Mouse (Mus musculus): ENCODE results near the gene Mark1. TPM values are rescaled to one million over a fixed set of nuclear protein-coding genes. Genes with fewer than 3 reads are reported as not detected.

Mark1 gene
- polyA plus RNA-seq, 1 experiment from 2014 or later, result 2.2 TPM

DNA sequence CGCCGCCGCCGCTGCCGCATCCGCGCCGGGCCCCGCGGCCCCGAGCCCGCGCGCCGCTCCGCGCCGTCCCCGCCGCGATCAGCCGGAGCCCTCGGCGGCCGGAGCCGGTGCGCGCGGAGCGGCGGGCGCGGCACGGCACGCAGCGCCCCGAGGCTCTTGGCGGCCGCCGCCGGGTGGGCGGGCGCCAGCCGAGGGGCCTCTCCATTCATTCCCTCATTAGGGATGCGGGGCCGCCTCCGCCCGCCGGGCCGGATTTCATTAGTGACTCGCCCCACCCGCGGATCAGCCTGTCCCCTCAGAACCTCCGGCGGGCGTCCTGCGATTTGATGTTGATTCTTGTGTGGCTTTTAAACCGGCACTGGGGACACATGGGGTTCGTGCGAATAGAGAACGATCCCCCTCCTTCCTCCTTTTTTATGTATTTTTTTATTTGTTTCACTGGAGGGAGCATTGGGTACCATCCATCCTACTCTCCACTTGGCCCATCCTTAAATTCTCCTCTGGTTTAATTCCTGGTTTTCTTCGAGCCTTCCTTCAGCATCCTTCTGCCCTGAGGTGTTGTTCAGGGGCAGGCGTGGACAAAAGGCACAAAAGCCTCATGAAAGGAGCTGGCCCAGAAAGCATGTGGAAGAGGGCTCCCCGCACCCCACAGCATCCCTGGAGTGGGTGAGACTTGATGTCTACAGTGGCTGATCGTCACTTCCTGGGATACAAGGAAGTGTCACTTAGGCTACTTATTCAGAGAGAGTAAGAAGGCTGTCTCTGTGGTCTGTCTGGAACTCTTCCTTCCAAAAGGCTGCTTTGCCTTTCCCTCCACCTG lies 620 bp upstream of the Mark1 start:
- peaks cover 20% of the 10 kb centered on the region for H3K4me1 ChIP-seq (ENCODE audit: control insufficient read depth, insufficient read depth, low read length)
- no peak for ATAC-seq (replicated peaks; ENCODE audit: insufficient number of reproducible peaks, low FRiP score, low TSS enrichment)
- H3K36me3 ChIP-seq (ENCODE audit: control insufficient read depth, insufficient read depth, low read length), result no peaks in the 10 kb centered on the region
- peak overlapping the region; percentile 84 for H3K4me2 ChIP-seq
- peak overlapping the region; percentile 84; the same call in 1 of the 2 replicates for H3K9ac ChIP-seq (ENCODE audit: low read depth, low read length)
- H3K9me3 ChIP-seq (replicated peaks; ENCODE audit: control insufficient read depth, low read length), result no peaks in the 10 kb centered on the region
- 1% methylated on average over 47 of the region's 65 CpGs for WGBS (ENCODE audit: insufficient replicate concordance)
- H3K4me3 ChIP-seq (ENCODE audit: low read depth, low read length), result peak overlapping the region; percentile 77
- H3K27me3 ChIP-seq (ENCODE audit: control insufficient read depth, insufficient read depth, low read length), result no peaks in the 10 kb centered on the region
- H3K27ac ChIP-seq (ENCODE audit: low read depth, low read length), result no peak overlapping the region

DNA sequence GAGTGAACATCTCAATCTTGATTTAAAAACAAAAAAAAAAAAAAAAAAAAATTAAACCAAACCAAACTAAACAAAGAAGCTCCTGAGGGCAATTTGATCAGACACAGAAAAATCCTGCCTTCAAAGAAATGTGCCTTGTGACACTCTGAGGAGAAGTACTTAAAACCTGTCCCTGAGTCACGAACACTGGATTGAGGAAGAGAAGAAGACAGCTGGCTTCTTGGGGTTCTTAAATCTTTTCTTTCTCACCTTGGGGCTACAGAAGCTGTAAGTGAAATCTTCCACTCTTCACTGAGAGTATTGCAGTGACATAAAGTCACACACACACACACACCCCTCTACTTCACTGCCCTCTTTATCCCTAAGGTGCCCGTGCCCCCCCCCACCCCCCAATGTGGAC lies 739 bp downstream of the Mark1 start:
- WGBS (ENCODE audit: insufficient replicate concordance), result 24% methylated on average over 2 of the region's 2 CpGs
- Histone ChIP-seq H3K4me1 (ENCODE audit: control insufficient read depth, insufficient read depth, low read length) (peaks cover 20% of the 10 kb centered on the region), H3K9ac (ENCODE audit: low read depth, low read length) (peak overlapping the region; percentile 84), H3K36me3 (ENCODE audit: control insufficient read depth, insufficient read depth, low read length) (no peaks in the 10 kb centered on the region), H3K27me3 (ENCODE audit: control insufficient read depth, insufficient read depth, low read length) (no peaks in the 10 kb centered on the region), H3K27ac (ENCODE audit: low read depth, low read length) (no peak overlapping the region), H3K4me3 (ENCODE audit: low read depth, low read length) (peak overlapping the region; percentile 77), H3K9me3 (replicated peaks; ENCODE audit: control insufficient read depth, low read length) (no peaks in the 10 kb centered on the region), H3K4me2 (peak overlapping the region; percentile 84)
- ATAC-seq (replicated peaks; ENCODE audit: insufficient number of reproducible peaks, low FRiP score, low TSS enrichment), result no peak

DNA sequence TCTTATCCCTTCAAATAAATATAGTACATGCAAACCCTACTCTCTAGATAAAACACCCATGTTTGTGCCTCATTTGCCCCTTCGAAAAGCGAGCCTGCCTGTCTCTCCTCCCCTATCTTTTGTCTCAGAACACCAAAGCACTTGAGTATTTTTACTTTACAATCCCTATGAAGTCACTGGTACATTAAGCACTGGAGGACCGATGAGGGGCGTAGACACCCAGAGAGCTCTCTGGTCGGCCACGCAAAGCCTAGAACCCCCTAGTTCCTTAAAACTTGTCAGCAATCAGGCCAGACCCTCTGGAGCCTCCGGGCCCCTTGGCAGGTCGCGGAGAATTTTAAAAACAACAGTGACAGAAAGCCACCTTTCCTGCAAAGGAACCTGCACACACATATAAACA lies 1.2 kb downstream of the Mark1 start:
- no peak overlapping the region for H3K27ac ChIP-seq (ENCODE audit: low read depth, low read length)
- no peaks in the 10 kb centered on the region for H3K9me3 ChIP-seq (replicated peaks; ENCODE audit: control insufficient read depth, low read length)
- ATAC-seq (replicated peaks; ENCODE audit: insufficient number of reproducible peaks, low FRiP score, low TSS enrichment), result no peak
- no peaks in the 10 kb centered on the region for H3K27me3 ChIP-seq (ENCODE audit: control insufficient read depth, insufficient read depth, low read length)
- H3K4me2 ChIP-seq, result peak overlapping the region; percentile 84
- WGBS (ENCODE audit: insufficient replicate concordance), result 41% methylated on average over 9 of the region's 9 CpGs
- peak overlapping the region; percentile 49; the same call in 1 of the 2 replicates for H3K9ac ChIP-seq (ENCODE audit: low read depth, low read length)
- peaks cover 20% of the 10 kb centered on the region for H3K4me1 ChIP-seq (ENCODE audit: control insufficient read depth, insufficient read depth, low read length)
- no peaks in the 10 kb centered on the region for H3K36me3 ChIP-seq (ENCODE audit: control insufficient read depth, insufficient read depth, low read length)
- peak overlapping the region; percentile 77 for H3K4me3 ChIP-seq (ENCODE audit: low read depth, low read length)

DNA sequence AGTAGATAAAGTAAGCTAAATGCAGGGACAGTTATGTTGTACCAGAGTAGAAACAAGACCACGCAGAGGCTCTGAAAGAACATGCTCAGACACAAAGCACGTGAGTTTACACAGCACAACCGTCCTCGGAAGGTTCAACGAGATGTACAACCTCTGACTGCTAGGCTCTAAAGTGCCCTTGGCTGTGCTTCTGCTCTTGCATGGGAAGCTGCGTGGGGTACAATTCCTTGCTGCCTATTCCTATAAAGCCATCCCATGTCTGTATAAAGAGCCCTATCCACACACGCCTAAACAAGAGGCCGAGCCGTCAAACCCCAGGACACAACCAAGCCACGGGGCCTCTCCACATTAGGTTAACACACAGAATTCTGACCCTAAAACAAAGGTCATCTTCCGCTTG lies 1.9 kb downstream of the Mark1 start:
- Histone ChIP-seq H3K4me1 (ENCODE audit: control insufficient read depth, insufficient read depth, low read length) (peaks cover 20% of the 10 kb centered on the region), H3K27ac (ENCODE audit: low read depth, low read length) (no peak overlapping the region), H3K4me2 (peak overlapping the region; percentile 84), H3K9ac (ENCODE audit: low read depth, low read length) (peak overlapping the region; percentile 6; the same call in 1 of the 2 replicates), H3K36me3 (ENCODE audit: control insufficient read depth, insufficient read depth, low read length) (no peaks in the 10 kb centered on the region), H3K4me3 (ENCODE audit: low read depth, low read length) (0 out of 2 replicates have a peak overlapping the region, but pooled peaks have one; percentile 77), H3K9me3 (replicated peaks; ENCODE audit: control insufficient read depth, low read length) (no peaks in the 10 kb centered on the region), H3K27me3 (ENCODE audit: control insufficient read depth, insufficient read depth, low read length) (no peaks in the 10 kb centered on the region)
- no peak for ATAC-seq (replicated peaks; ENCODE audit: insufficient number of reproducible peaks, low FRiP score, low TSS enrichment)
- 53% methylated on average over 11 of the region's 11 CpGs for WGBS (ENCODE audit: insufficient replicate concordance)

DNA sequence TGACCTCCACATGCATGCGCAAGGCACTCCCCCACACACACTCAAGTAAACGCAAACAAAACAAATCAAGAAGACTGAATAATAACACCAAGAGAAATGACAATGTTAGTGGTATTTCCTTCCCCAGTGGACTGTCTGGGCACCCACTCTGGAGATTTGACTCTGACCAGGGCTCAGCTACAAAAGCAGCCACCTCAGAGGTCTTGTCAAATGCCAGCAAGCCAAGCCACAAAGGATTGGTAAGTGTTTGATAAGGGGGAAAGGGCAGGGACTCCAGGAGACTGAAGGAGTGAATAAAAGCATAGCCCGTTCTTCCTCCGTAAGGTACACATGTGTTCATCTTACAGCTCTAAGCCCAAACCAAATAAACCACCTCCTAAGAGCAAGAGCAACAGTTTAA lies 4.0 kb downstream of the Mark1 start:
- H3K27me3 ChIP-seq (ENCODE audit: control insufficient read depth, insufficient read depth, low read length), result no peaks in the 10 kb centered on the region
- no peak overlapping the region for H3K4me3 ChIP-seq (ENCODE audit: low read depth, low read length)
- peaks cover 20% of the 10 kb centered on the region for H3K4me1 ChIP-seq (ENCODE audit: control insufficient read depth, insufficient read depth, low read length)
- no peak overlapping the region for H3K9ac ChIP-seq (ENCODE audit: low read depth, low read length)
- ATAC-seq (replicated peaks; ENCODE audit: insufficient number of reproducible peaks, low FRiP score, low TSS enrichment), result no peak
- H3K4me2 ChIP-seq, result no peak overlapping the region
- no peaks in the 10 kb centered on the region for H3K36me3 ChIP-seq (ENCODE audit: control insufficient read depth, insufficient read depth, low read length)
- WGBS (ENCODE audit: insufficient replicate concordance), result 60% methylated on average over 4 of the region's 4 CpGs
- H3K27ac ChIP-seq (ENCODE audit: low read depth, low read length), result no peak overlapping the region
- H3K9me3 ChIP-seq (replicated peaks; ENCODE audit: control insufficient read depth, low read length), result no peaks in the 10 kb centered on the region

DNA sequence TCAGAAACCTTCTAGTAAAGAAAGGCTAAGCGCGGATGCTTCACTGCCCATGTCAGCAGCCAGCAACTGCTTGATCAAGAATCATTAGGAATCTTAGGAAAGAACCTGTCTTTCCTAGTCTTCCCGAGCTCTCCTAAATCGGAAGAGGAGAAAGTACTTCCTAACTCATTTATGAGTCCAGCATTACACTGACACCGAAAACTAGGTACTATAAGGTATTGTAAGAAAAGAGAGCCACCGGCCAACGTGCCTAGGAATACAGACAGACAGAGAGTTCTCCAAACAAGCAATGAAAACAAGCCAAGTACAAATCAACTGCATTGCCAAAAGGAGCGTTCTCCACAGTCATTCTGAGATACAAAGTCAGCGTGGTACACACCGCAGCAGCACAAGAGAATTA lies 8.2 kb downstream of the Mark1 start:
- Histone ChIP-seq H3K4me1 (ENCODE audit: control insufficient read depth, insufficient read depth, low read length) (peaks cover 15% of the 10 kb centered on the region), H3K9ac (ENCODE audit: low read depth, low read length) (no peak overlapping the region), H3K4me2 (no peak overlapping the region), H3K27me3 (ENCODE audit: control insufficient read depth, insufficient read depth, low read length) (no peaks in the 10 kb centered on the region), H3K36me3 (ENCODE audit: control insufficient read depth, insufficient read depth, low read length) (no peaks in the 10 kb centered on the region), H3K4me3 (ENCODE audit: low read depth, low read length) (no peak overlapping the region), H3K27ac (ENCODE audit: low read depth, low read length) (no peak overlapping the region), H3K9me3 (replicated peaks; ENCODE audit: control insufficient read depth, low read length) (no peaks in the 10 kb centered on the region)
- WGBS (ENCODE audit: insufficient replicate concordance), result 87% methylated on average over 10 of the region's 10 CpGs
- no peak for ATAC-seq (replicated peaks; ENCODE audit: insufficient number of reproducible peaks, low FRiP score, low TSS enrichment)

DNA sequence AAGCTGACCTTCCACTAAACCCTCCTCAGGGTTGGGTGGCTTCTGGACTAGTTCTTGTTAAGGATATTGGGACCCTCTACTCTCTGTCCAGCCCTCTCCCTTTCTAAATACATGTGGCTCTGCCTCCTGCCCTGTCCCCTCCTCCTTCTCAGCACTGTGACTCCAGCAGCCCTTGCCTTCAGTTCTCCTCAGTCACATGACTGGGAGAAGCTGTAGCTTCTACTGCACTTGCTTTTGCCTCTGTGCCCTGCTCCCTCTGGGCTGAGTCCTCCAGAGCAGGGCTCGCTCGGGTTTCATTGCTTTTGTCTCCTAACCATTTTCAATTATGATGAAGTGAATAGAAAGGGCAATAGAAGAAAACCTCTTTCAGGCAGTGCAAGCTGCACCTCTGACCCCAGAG lies 12.6 kb downstream of the Mark1 start:
- Histone ChIP-seq H3K4me2 (peak overlapping the region; percentile 41), H3K9ac (ENCODE audit: low read depth, low read length) (no peak overlapping the region), H3K4me1 (ENCODE audit: control insufficient read depth, insufficient read depth, low read length) (peaks cover 14% of the 10 kb centered on the region), H3K36me3 (ENCODE audit: control insufficient read depth, insufficient read depth, low read length) (no peaks in the 10 kb centered on the region), H3K27me3 (ENCODE audit: control insufficient read depth, insufficient read depth, low read length) (no peaks in the 10 kb centered on the region), H3K9me3 (replicated peaks; ENCODE audit: control insufficient read depth, low read length) (no peaks in the 10 kb centered on the region), H3K27ac (ENCODE audit: low read depth, low read length) (no peak overlapping the region), H3K4me3 (ENCODE audit: low read depth, low read length) (no peak overlapping the region)
- ATAC-seq (replicated peaks; ENCODE audit: insufficient number of reproducible peaks, low FRiP score, low TSS enrichment), result no peak
- 47% methylated on average over 2 of the region's 2 CpGs for WGBS (ENCODE audit: insufficient replicate concordance)

DNA sequence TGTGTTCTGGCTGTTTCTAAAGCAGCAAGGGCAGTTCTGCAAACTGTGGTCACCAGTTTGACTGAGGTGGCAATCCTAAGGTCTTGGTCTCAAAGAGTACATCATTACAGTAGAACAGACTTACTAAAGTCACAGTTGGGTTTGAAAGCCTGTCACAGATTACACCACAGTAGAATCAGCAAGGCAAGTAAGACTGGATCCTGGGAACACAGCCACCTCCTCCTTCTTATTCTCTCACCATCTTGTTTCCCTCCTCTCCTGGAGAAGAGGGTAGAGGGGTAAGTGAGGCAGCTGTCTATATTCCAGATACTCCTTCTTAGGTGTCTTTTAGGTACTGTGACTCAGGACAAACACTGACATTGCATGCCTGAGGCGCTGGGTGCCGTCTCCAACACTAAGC lies 14.6 kb downstream of the Mark1 start:
- 75% methylated on average over 2 of the region's 2 CpGs for WGBS (ENCODE audit: insufficient replicate concordance)

DNA sequence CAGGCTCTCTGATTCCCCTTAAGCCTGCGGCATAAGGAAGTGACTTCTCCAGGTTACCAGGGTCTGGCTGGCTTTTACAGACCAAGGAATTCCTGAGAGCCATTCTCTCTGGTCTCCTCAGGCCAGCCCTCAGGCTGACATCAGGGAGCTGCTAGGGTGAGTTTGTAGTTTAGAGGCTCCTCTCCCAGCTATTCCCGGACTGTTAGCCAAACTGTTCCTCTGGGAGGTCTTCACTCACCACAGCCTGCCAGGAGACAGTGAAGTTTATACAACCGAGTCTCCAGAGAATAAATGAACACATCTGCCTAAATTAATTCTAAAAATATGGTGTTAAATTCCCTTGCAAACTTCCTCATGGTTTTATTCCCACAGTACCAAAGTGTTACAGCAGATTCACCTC lies 15.6 kb downstream of the Mark1 start:
- Histone ChIP-seq H3K27ac (ENCODE audit: low read depth, low read length) (no peak overlapping the region), H3K9me3 (replicated peaks; ENCODE audit: control insufficient read depth, low read length) (no peaks in the 10 kb centered on the region), H3K27me3 (ENCODE audit: control insufficient read depth, insufficient read depth, low read length) (no peaks in the 10 kb centered on the region), H3K4me3 (ENCODE audit: low read depth, low read length) (no peak overlapping the region), H3K9ac (ENCODE audit: low read depth, low read length) (no peak overlapping the region), H3K36me3 (ENCODE audit: control insufficient read depth, insufficient read depth, low read length) (no peaks in the 10 kb centered on the region), H3K4me2 (no peak overlapping the region), H3K4me1 (ENCODE audit: control insufficient read depth, insufficient read depth, low read length) (peaks cover 14% of the 10 kb centered on the region)
- 46% methylated on average over 3 of the region's 3 CpGs for WGBS (ENCODE audit: insufficient replicate concordance)
- ATAC-seq (replicated peaks; ENCODE audit: insufficient number of reproducible peaks, low FRiP score, low TSS enrichment), result no peak

More for the DNA sequence above, 14.6 kb downstream of the Mark1 start:
- H3K4me2 ChIP-seq, result no peak overlapping the region
- no peaks in the 10 kb centered on the region for H3K27me3 ChIP-seq (ENCODE audit: control insufficient read depth, insufficient read depth, low read length)
- ATAC-seq (replicated peaks; ENCODE audit: insufficient number of reproducible peaks, low FRiP score, low TSS enrichment), result no peak
- no peak overlapping the region for H3K9ac ChIP-seq (ENCODE audit: low read depth, low read length)
- no peak overlapping the region for H3K4me3 ChIP-seq (ENCODE audit: low read depth, low read length)
- no peaks in the 10 kb centered on the region for H3K9me3 ChIP-seq (replicated peaks; ENCODE audit: control insufficient read depth, low read length)
- H3K36me3 ChIP-seq (ENCODE audit: control insufficient read depth, insufficient read depth, low read length), result no peaks in the 10 kb centered on the region
- no peak overlapping the region for H3K27ac ChIP-seq (ENCODE audit: low read depth, low read length)
- peaks cover 14% of the 10 kb centered on the region for H3K4me1 ChIP-seq (ENCODE audit: control insufficient read depth, insufficient read depth, low read length)
